Mouse (Mus musculus) stomach, embryonic 15.5 days (tissue): Measurements from ENCODE around the gene Wdr83. TPM values are rescaled to one million over a fixed set of nuclear protein-coding genes. Genes with fewer than 3 reads are reported as not detected.

Experiments
- ATAC-seq: fragments of 200-750 bp; cut with Nextera tagmentation; 2 replicates; pipeline ENCODE4 v1.8.0; 2017; ENCODE audit warnings: low read depth, moderate number of reproducible peaks, moderate TSS enrichment; ENCODE audit not compliant: insufficient read depth, low FRiP score
- H3K27ac ChIP-seq: fragments of 300-500 bp; sonication (generic); 2 replicates; pipeline ENCODE4 v1.5.1; 2015; ENCODE audit warnings: mild to moderate bottlenecking, inconsistent platforms
- H3K27me3 ChIP-seq: fragments of 300-500 bp; sonication (generic); replicated peaks from 2 replicates; pipeline ENCODE4 v1.6.1; 2015; ENCODE audit warnings: inconsistent platforms
- H3K36me3 ChIP-seq: fragments of 300-500 bp; sonication (generic); 2 replicates; pipeline ENCODE4 v1.6.1; 2015; ENCODE audit warnings: inconsistent platforms
- H3K4me1 ChIP-seq: fragments of 300-500 bp; sonication (generic); 2 replicates; pipeline ENCODE4 v1.6.1; 2015; ENCODE audit warnings: inconsistent platforms
- H3K4me2 ChIP-seq: fragments of 300-500 bp; sonication (generic); 2 replicates; pipeline ENCODE4 v1.6.1; 2015; ENCODE audit warnings: mild to moderate bottlenecking, inconsistent platforms
- H3K4me3 ChIP-seq: fragments of 300-500 bp; sonication (generic); replicated peaks from 2 replicates; pipeline ENCODE4 v1.5.1; 2015; ENCODE audit warnings: inconsistent platforms
- H3K9ac ChIP-seq: fragments of 300-500 bp; sonication (generic); 2 replicates; pipeline ENCODE4 v1.6.1; 2015; ENCODE audit warnings: inconsistent platforms
- H3K9me3 ChIP-seq: fragments of 300-500 bp; sonication (generic); 2 replicates; pipeline ENCODE4 v1.6.1; 2016; ENCODE audit warnings: inconsistent platforms
- WGBS: fragments of 180-500 bp; shearing (Covaris S2); methylation state at CpG from one replicate; pipeline ENCODE4 v1.1.7; 2015; 5-methylcytosine and 5-hydroxymethylcytosine counted together
- microRNA-seq: library from miRNA; unstranded; fragments of <30 nt; microRNA quantifications from one replicate; pipeline ENCODE4, GENCODE M21; 2016
- polyA plus RNA-seq: library from polyadenylated mRNA; unstranded; fragments of >200 nt; fragmentation: Nextera tagmentation; extraction: Ambion mirVana; gene quantifications from 2 replicates; pipeline ENCODE4 v1.2.1, GENCODE M21; 2015

Wdr83 gene
- polyA plus RNA-seq, 1 experiment from 2014 or later = 40.6 TPM

GRCm38 (mm10) chr8:85029271-85029670 lies 51.8 kb downstream of the Wdr83 start:
- 81% methylated on average over 14 of the region's 14 CpGs for WGBS
- Histone ChIP-seq H3K36me3 (peaks cover 37% of the 10 kb centered on the region), H3K27me3 (no peaks in the 10 kb centered on the region), H3K9ac (0 out of 2 replicates have a peak overlapping the region, but pooled peaks have one; percentile 4), H3K27ac (no peak overlapping the region), H3K9me3 (no peaks in the 10 kb centered on the region), H3K4me3 (no peak overlapping the region), H3K4me1 (peaks cover 28% of the 10 kb centered on the region), H3K4me2 (peak overlapping the region; percentile 50)
- ATAC-seq = no peak

GRCm38 (mm10) chr8:85027922-85028321 lies 53.2 kb downstream of the Wdr83 start:
- H3K27me3 ChIP-seq = no peaks in the 10 kb centered on the region
- peak overlapping the region; percentile 50 for H3K4me2 ChIP-seq
- whole genome bisulfite sequencing = 12% methylated on average over 2 of the region's 2 CpGs
- peak overlapping the region; percentile 100; the same call in 1 of the 2 replicates for H3K9ac ChIP-seq
- no peak for ATAC-seq
- peaks cover 41% of the 10 kb centered on the region for H3K36me3 ChIP-seq
- H3K4me3 ChIP-seq = peak overlapping the region; percentile 90
- H3K4me1 ChIP-seq = peaks cover 33% of the 10 kb centered on the region
- no peak overlapping the region for H3K27ac ChIP-seq
- no peaks in the 10 kb centered on the region for H3K9me3 ChIP-seq

GRCm38 (mm10) chr8:85027516-85027855 lies 53.6 kb downstream of the Wdr83 start:
- WGBS = 0% methylated on average over 13 of the region's 13 CpGs
- no peaks in the 10 kb centered on the region for H3K27me3 ChIP-seq
- peak overlapping the region; percentile 100 for H3K9ac ChIP-seq
- H3K4me2 ChIP-seq = peak overlapping the region; percentile 50
- H3K4me1 ChIP-seq = peaks cover 33% of the 10 kb centered on the region
- no peaks in the 10 kb centered on the region for H3K9me3 ChIP-seq
- no peak for ATAC-seq
- H3K36me3 ChIP-seq = peaks cover 40% of the 10 kb centered on the region
- H3K4me3 ChIP-seq = peak overlapping the region; percentile 90
- peak overlapping the region; percentile 88 for H3K27ac ChIP-seq

- under 1% methylated on average over 72 of the region's 75 CpGs for WGBS
- Histone ChIP-seq H3K4me3 (peak within 1 kb of the TSS; percentile 90), H3K36me3 (peaks cover 39% of the 10 kb centered on the region), H3K9ac (peak within 1 kb of the TSS; percentile 100), H3K27me3 (no peaks in the 10 kb centered on the region), H3K27ac (peak within 1 kb of the TSS; percentile 88), H3K9me3 (no peaks in the 10 kb centered on the region), H3K4me2 (peak within 1 kb of the TSS; percentile 90), H3K4me1 (peaks cover 33% of the 10 kb centered on the region)
- peak; percentile 82 for ATAC-seq
Measured at GRCm38 (mm10) chr8:85026670-85027515, 54.2 kb downstream of the Wdr83 start, which contains the start of gene Trir. TSS of gene Trir (plus strand) at chr8:85026823.

- peak within 1 kb of the TSS; percentile 90 for H3K4me3 ChIP-seq
- ATAC-seq = peak; percentile 91
- no peaks in the 10 kb centered on the region for H3K9me3 ChIP-seq
- H3K27me3 ChIP-seq = no peaks in the 10 kb centered on the region
- peaks cover 33% of the 10 kb centered on the region for H3K4me1 ChIP-seq
- WGBS = 3% methylated on average over 30 of the region's 30 CpGs
- H3K27ac ChIP-seq = peak within 1 kb of the TSS; percentile 79
- H3K9ac ChIP-seq = peak within 1 kb of the TSS; percentile 60; the same call in 1 of the 2 replicates
- peak within 1 kb of the TSS; percentile 90 for H3K4me2 ChIP-seq
- peaks cover 41% of the 10 kb centered on the region for H3K36me3 ChIP-seq
Measured at GRCm38 (mm10) chr8:85025098-85025932, 55.8 kb downstream of the Wdr83 start, which contains the start of gene Asna1. TSS of gene Asna1 (minus strand) at chr8:85025281.

Small RNA genes lying within 50 kb of the gene (microRNA-seq; reads per million reads assigned to microRNA genes)
- gene Gm23388 = 1.5 reads per million
- 1.2 reads per million for gene Mir7070

Other genes with a start within 250 kb of the Wdr83 start
- 52.7 and 54.5 TPM in 2 replicates for gene Gadd45gip1, start 249.8 kb downstream of the Wdr83 start, polyA plus RNA-seq
- 115 and 130 TPM in 2 replicates for gene Rad23a, start 240.6 kb downstream of the Wdr83 start, polyA plus RNA-seq
- 938 and 1,051 TPM in 2 replicates for gene Calr, start 234.4 kb downstream of the Wdr83 start, polyA plus RNA-seq
- gene Farsa, start 224.3 kb downstream of the Wdr83 start, polyA plus RNA-seq = 89.5 and 90.1 TPM in 2 replicates
- 56.1 and 63.7 TPM in 2 replicates for gene Syce2, start 209.2 kb downstream of the Wdr83 start, polyA plus RNA-seq
- gene Gcdh, start 187.4 kb downstream of the Wdr83 start, polyA plus RNA-seq = 42.6 and 45.9 TPM in 2 replicates
- gene Klf1, start 179.4 kb downstream of the Wdr83 start, polyA plus RNA-seq = 14.8 and 39.3 TPM in 2 replicates
- gene Dnase2a, start 172.7 kb downstream of the Wdr83 start, polyA plus RNA-seq = 12.3 and 14.2 TPM in 2 replicates
- gene Mast1, start 143.9 kb downstream of the Wdr83 start, polyA plus RNA-seq = 1.9 and 2.2 TPM in 2 replicates
- gene Rtbdn, start 134.3 kb downstream of the Wdr83 start, polyA plus RNA-seq = 0.28 and 0.64 TPM in 2 replicates
- gene Gm49661, start 111.9 kb downstream of the Wdr83 start, polyA plus RNA-seq = not detected in 2 replicates
- gene Prdx2, start 111.7 kb downstream of the Wdr83 start, polyA plus RNA-seq = 637 and 677 TPM in 2 replicates
- 112 and 113 TPM in 2 replicates for gene Rnaseh2a, start 111.5 kb downstream of the Wdr83 start, polyA plus RNA-seq
- gene Junb, start 102.6 kb downstream of the Wdr83 start, polyA plus RNA-seq = 33.4 and 49.6 TPM in 2 replicates
- 46.3 and 51.1 TPM in 2 replicates for gene Hook2, start 90.7 kb downstream of the Wdr83 start, polyA plus RNA-seq
- gene Best2, start 66.8 kb downstream of the Wdr83 start, polyA plus RNA-seq = 0.23 and 0.49 TPM in 2 replicates
- gene Asna1, start 56.0 kb downstream of the Wdr83 start, polyA plus RNA-seq = 108 and 115 TPM in 2 replicates
- gene Trir, start 54.5 kb downstream of the Wdr83 start, polyA plus RNA-seq = 104 and 132 TPM in 2 replicates
- gene Tnpo2, start 44.4 kb downstream of the Wdr83 start, polyA plus RNA-seq = 26.9 and 31.9 TPM in 2 replicates
- gene Fbxw9, start 21.3 kb downstream of the Wdr83 start, polyA plus RNA-seq = 29.0 and 29.4 TPM in 2 replicates
- 0.70 and 0.86 TPM in 2 replicates for gene Gm5741, start 13.3 kb downstream of the Wdr83 start, polyA plus RNA-seq
- 50.6 and 60.0 TPM in 2 replicates for gene Dhps, start 9.5 kb downstream of the Wdr83 start, polyA plus RNA-seq
- 131 and 142 TPM in 2 replicates for gene Wdr83os, start 566 bp downstream of the Wdr83 start, polyA plus RNA-seq
- gene Man2b1, start 2.0 kb upstream of the Wdr83 start, polyA plus RNA-seq = 45.1 and 55.7 TPM in 2 replicates
- gene Zfp791, start 41.8 kb upstream of the Wdr83 start, polyA plus RNA-seq = 2.6 and 2.7 TPM in 2 replicates
- gene Cks1brt, start 70.6 kb upstream of the Wdr83 start, polyA plus RNA-seq = not detected in 2 replicates
- gene Olfr371, start 144.7 kb upstream of the Wdr83 start, polyA plus RNA-seq = not detected in 2 replicates
- gene Orc6, start 218.3 kb upstream of the Wdr83 start, polyA plus RNA-seq = 93.6 and 95.4 TPM in 2 replicates
- gene Vps35, start 218.5 kb upstream of the Wdr83 start, polyA plus RNA-seq = 131 and 144 TPM in 2 replicates